Mouse (Mus musculus) ES-E14 (cell line): ENCODE results near the gene Umps. TPM values are rescaled to one million over a fixed set of nuclear protein-coding genes. Genes with fewer than 3 reads are reported as not detected.

Source experiments
- DNase-seq: peaks from one replicate; pipeline ENCODE4 v3.0.0-alpha.2; 2013; ENCODE audit warnings: low read depth, low spot score
- H3K27ac ChIP-seq: 2 replicates; pipeline ENCODE4 v1.5.1; 2012; ENCODE audit warnings: low read depth, mild to moderate bottlenecking, low read length, moderate library complexity, mixed read lengths; ENCODE audit not compliant: poor library complexity, insufficient read depth, severe bottlenecking
- H3K36me3 ChIP-seq: 2 replicates; pipeline ENCODE4 v1.6.1; 2012; ENCODE audit warnings: mild to moderate bottlenecking, low read length, moderate library complexity, mixed read lengths; ENCODE audit not compliant: control insufficient read depth, poor library complexity, insufficient read depth, severe bottlenecking
- H3K4me1 ChIP-seq, 2 experiments: fragments of 150-350 bp in 1 of 2; sonication (generic) in 1 of 2; 2 replicates each; pipeline ENCODE4 v1.6.1; 2012; ENCODE audit warnings: low read length in 2 of 2, mild to moderate bottlenecking in 1 of 2, mixed read lengths in 1 of 2; ENCODE audit not compliant: control insufficient read depth in 2 of 2, insufficient read depth in 2 of 2, poor library complexity in 1 of 2
- H3K4me3 ChIP-seq, 2 experiments: fragments of 150-350 bp in 1 of 2; sonication (generic) in 1 of 2; 2 replicates each; pipeline ENCODE4 v1.5.1; 2012; ENCODE audit warnings: low read length in 2 of 2, low read depth in 1 of 2, mild to moderate bottlenecking in 1 of 2, mixed read lengths in 1 of 2; ENCODE audit not compliant: insufficient read depth in 1 of 2, poor library complexity in 1 of 2, severe bottlenecking in 1 of 2
- H3K9ac ChIP-seq: 2 replicates; pipeline ENCODE4 v1.6.1; 2012; ENCODE audit warnings: low read depth, mild to moderate bottlenecking, low read length, mixed read lengths; ENCODE audit not compliant: poor library complexity, insufficient read depth, severe bottlenecking
- H3K9me3 ChIP-seq: fragments of 150-350 bp; sonication (generic); 2 replicates; pipeline ENCODE4 v1.6.1; 2012; ENCODE audit warnings: low read depth, mild to moderate bottlenecking, low read length; ENCODE audit not compliant: control insufficient read depth, insufficient read depth
- CHD2 ChIP-seq: IDR thresholded peaks from 2 replicates; pipeline ENCODE4 v1.6.1; 2014; ENCODE audit warnings: mild to moderate bottlenecking, low read depth, low read length, inconsistent platforms
- HCFC1 ChIP-seq: IDR thresholded peaks from 2 replicates; pipeline ENCODE4 v1.6.1; 2012; ENCODE audit warnings: low read length, inconsistent platforms, borderline replicate concordance; ENCODE audit not compliant: insufficient read depth
- MAFK ChIP-seq: IDR thresholded peaks from 2 replicates; pipeline ENCODE4 v1.6.1; 2014; ENCODE audit warnings: mild to moderate bottlenecking, low read depth, low read length, inconsistent platforms; ENCODE audit not compliant: insufficient read depth
- ZC3H11A ChIP-seq: IDR thresholded peaks from 2 replicates; pipeline ENCODE4 v1.6.1; 2012; ENCODE audit warnings: low read depth, mild to moderate bottlenecking, inconsistent platforms, low read length, borderline replicate concordance
- ZNF384 ChIP-seq: IDR thresholded peaks from 2 replicates; pipeline ENCODE4 v1.6.1; 2012; ENCODE audit warnings: low read depth, low read length, inconsistent platforms
- in situ Hi-C, 2 experiments: fragments of 600-800 bp; cut with MboI; formaldehyde crosslinking; loops; one replicate each; pipeline ENCODE4 v1.15.1; 2025; ENCODE audit warnings: low sequenced_read_pairs in 2 of 2, inconsistent platforms in 1 of 2; ENCODE audit not compliant: unreplicated experiment in 2 of 2
- total RNA-seq: library from RNA; depleted of rRNA; stranded (reverse); fragments of 300-350 nt; gene quantifications from 2 replicates; pipeline ENCODE4 v1.2.3, GENCODE M21; 2012

The Umps gene
- total RNA-seq, 1 experiment, result 81.2 TPM

GRCm38 (mm10) chr16:33946021-33946420, 20.8 kb downstream of the Umps start:
- H3K9me3 ChIP-seq, result no peaks in the 10 kb centered on the region
- H3K9ac ChIP-seq, result no peak overlapping the region
- H3K36me3 ChIP-seq, result no peaks in the 10 kb centered on the region; the same call in 1 of the 2 replicates
- in situ Hi-C loops, result loop anchor here in 1 of 2 experiments (10.0 kb wide), 1 partner anchor 121 kb away; the partner anchor contains the start of gene Itgb5
- H3K4me3 ChIP-seq, result no peak overlapping the region
- H3K4me1 ChIP-seq, result no peaks in the 10 kb centered on the region
- DNase-seq, result no peak
- TF ChIP-seq HCFC1 (no peak), CHD2 (no peak)
- H3K27ac ChIP-seq, result no peak overlapping the region

GRCm38 (mm10) chr16:33944772-33945171, 22.1 kb downstream of the Umps start:
- TF ChIP-seq ZNF384, result no peak
- TF ChIP-seq ZC3H11A, result no peak
- no peak for TF ChIP-seq MAFK
- TF ChIP-seq HCFC1, result no peak
- TF ChIP-seq CHD2, result no peak
- no peaks in the 10 kb centered on the region; the same call in 1 of the 2 replicates for H3K36me3 ChIP-seq
- DNase-seq, result no peak
- no peaks in the 10 kb centered on the region for H3K4me1 ChIP-seq
- in situ Hi-C loops, result loop anchor here in 1 of 2 experiments (10.0 kb wide), 1 partner anchor 120 kb away; the partner anchor contains the start of gene Itgb5
- no peak overlapping the region for H3K4me3 ChIP-seq
- H3K9me3 ChIP-seq, result no peaks in the 10 kb centered on the region
- no peak overlapping the region for H3K27ac ChIP-seq
- H3K9ac ChIP-seq, result no peak overlapping the region

- in situ Hi-C loops, result loop anchor here in 1 of 2 experiments (10.0 kb wide), 1 partner anchor 119 kb away; the partner anchor contains the start of gene Itgb5
- TF ChIP-seq HCFC1 (no peak), MAFK (no peak), ZC3H11A (no peak), ZNF384 (no peak), CHD2 (no peak)
- H3K4me3 ChIP-seq, result no peak overlapping the region
- H3K9ac ChIP-seq, result no peak overlapping the region
- no peak overlapping the region for H3K27ac ChIP-seq
- H3K9me3 ChIP-seq, result no peaks in the 10 kb centered on the region
- no peaks in the 10 kb centered on the region for H3K4me1 ChIP-seq
- no peaks in the 10 kb centered on the region; the same call in 1 of the 2 replicates for H3K36me3 ChIP-seq
- DNase-seq, result no peak
Measured at GRCm38 (mm10) chr16:33944126-33944525, 22.7 kb downstream of the Umps start.

GRCm38 (mm10) chr16:33943388-33943787, 23.4 kb downstream of the Umps start:
- H3K27ac ChIP-seq, result no peak overlapping the region
- no peak overlapping the region for H3K4me3 ChIP-seq
- in situ Hi-C loops, result loop anchor here in 1 of 2 experiments (10.0 kb wide), 1 partner anchor 119 kb away; the partner anchor contains the start of gene Itgb5
- no peaks in the 10 kb centered on the region for H3K4me1 ChIP-seq
- H3K9ac ChIP-seq, result no peak overlapping the region
- TF ChIP-seq CHD2 (no peak), HCFC1 (no peak), ZNF384 (no peak), MAFK (no peak), ZC3H11A (no peak)
- DNase-seq, result no peak
- no peaks in the 10 kb centered on the region; the same call in 1 of the 2 replicates for H3K36me3 ChIP-seq
- H3K9me3 ChIP-seq, result no peaks in the 10 kb centered on the region

- Histone ChIP-seq H3K9me3 (no peaks in the 10 kb centered on the region), H3K9ac (no peak overlapping the region), H3K27ac (no peak overlapping the region), H3K36me3 (no peaks in the 10 kb centered on the region; the same call in 1 of the 2 replicates), H3K4me1 (no peaks in the 10 kb centered on the region), H3K4me3 (no peak overlapping the region)
- in situ Hi-C loops, result loop anchor here in 1 of 2 experiments (10.0 kb wide), 1 partner anchor 118 kb away; the partner anchor contains the start of gene Itgb5
- TF ChIP-seq ZNF384 (no peak), ZC3H11A (no peak), CHD2 (no peak), HCFC1 (no peak), MAFK (no peak)
- no peak for DNase-seq
Measured at GRCm38 (mm10) chr16:33942341-33942740, 24.5 kb downstream of the Umps start.
